Mouse (Mus musculus): Measurements from ENCODE around the gene Ppp3r2. TPM values are rescaled to one million over a fixed set of nuclear protein-coding genes. Genes with fewer than 3 reads are reported as not detected.

The Ppp3r2 gene
- total RNA-seq, 2 experiments from 2014 or later: 0.47 to 0.75 TPM

Other genes with a start within 250 kb of the Ppp3r2 start
- gene Acnat1, start 208.1 kb downstream of the Ppp3r2 start, total RNA-seq (2021): 1 to 10 TPM; 1.1 to 1.3 TPM
- gene Baat, start 175.5 kb downstream of the Ppp3r2 start, total RNA-seq (2021): under 1 TPM in 1 of 2 experiments, not detected in 1; 0.27 TPM
- 10 to 100 TPM; 28.3 to 31.0 TPM for gene Mrpl50, start 160.9 kb downstream of the Ppp3r2 start, total RNA-seq (2021)
- 10 to 100 TPM in 1 of 2 experiments, 1 to 10 TPM in 1; 8.4 to 17.0 TPM for gene Zfp189, start 160.8 kb downstream of the Ppp3r2 start, total RNA-seq (2021)
- gene Aldob, start 132.5 kb downstream of the Ppp3r2 start, total RNA-seq (2021): 1 to 10 TPM in 1 of 2 experiments, under 1 TPM in 1; 0.72 to 1.4 TPM
- 10 to 100 TPM; 66.9 to 68.1 TPM for gene Tmem246, start 84.1 kb downstream of the Ppp3r2 start, total RNA-seq (2021)
- 10 to 100 TPM; 64.3 to 70.4 TPM for gene Rnf20, start 50.0 kb downstream of the Ppp3r2 start, total RNA-seq (2021)
- gene Grin3a, start 163.7 kb upstream of the Ppp3r2 start, total RNA-seq (2021): 10 to 100 TPM; 51.7 to 57.0 TPM

Data from left cerebral cortex, postnatal 14 days (tissue).